In the genomic region with DNA sequence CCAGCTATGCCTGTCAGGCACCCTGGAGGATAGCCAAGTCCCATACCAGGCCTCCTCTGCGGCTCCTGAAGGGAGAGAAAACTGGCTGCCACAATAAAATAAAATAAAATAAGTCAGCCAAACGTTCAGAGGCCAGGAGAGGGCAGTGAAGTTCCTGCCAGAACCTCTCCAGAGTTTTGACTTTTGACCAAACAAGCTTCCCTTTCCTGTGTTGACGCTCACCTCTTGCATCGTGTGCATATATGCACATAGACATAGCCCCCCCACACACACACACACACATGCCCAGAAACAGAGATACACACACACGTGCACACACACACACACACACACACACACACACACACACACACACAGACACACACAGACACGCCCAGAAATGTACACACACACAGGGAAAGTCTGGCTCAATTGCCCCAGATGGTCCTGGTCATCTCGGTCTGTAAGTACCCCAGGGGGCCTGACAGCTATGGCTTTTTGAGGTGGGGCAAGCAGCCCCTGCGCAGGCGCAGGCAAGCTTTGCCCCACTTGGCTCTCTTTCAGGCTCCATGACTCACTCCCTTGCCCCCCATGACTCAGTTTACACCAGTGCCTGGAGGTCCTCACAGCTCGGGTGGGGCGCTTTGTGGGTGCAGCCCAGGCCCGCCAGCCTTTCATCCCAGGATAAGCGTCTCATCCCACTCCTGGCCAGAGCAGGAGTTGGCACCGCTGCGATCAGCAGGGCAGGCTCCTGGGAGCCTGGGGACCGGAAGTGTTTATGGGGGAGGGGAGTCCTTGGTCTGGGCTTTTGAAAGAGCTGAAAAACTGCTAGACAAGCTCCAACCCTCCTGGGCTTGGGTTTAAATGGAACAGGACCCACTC, we compare ENCODE assay signal across 8 mouse cellular contexts. TPM values are rescaled to one million over a fixed set of nuclear protein-coding genes. Genes with fewer than 3 reads are reported as not detected.
A peak's percentile ranks its signal among the peaks of the same experiment; 100 is the strongest.
DNase-seq lines count a peak whose midpoint lies in the region; ATAC-seq and TF ChIP-seq lines count a peak whose summit lies in the region.

No protein-coding gene starts in this region.

- peak overlapping the region; percentile 21 for H3K27ac ChIP-seq in bone marrow macrophage, adult 2 months (ENCODE audit: insufficient read depth, low read depth, low read length)
- peak overlapping the region; percentile 6; the same call in 1 of the 2 replicates for H3K27ac ChIP-seq in forebrain, embryonic 15.5 days (replicated peaks)
- peak overlapping the region; percentile 64; the same call in 1 of the 2 replicates for H3K27ac ChIP-seq in liver, embryonic 15.5 days (replicated peaks)
- H3K27ac ChIP-seq in neural tube, embryonic 11.5 days (ENCODE audit: low read depth, low read length): no peak overlapping the region

- ATAC-seq in forebrain, embryonic 15.5 days (replicated peaks): no peak
- peak; percentile 45 for ATAC-seq in liver, embryonic 15.5 days (ENCODE audit: insufficient read depth)
- no peak for ATAC-seq in neural tube, embryonic 11.5 days (ENCODE audit: insufficient read depth, low FRiP score, low TSS enrichment)

- H3K9ac ChIP-seq in forebrain, embryonic 15.5 days (replicated peaks): no peak overlapping the region
- H3K9ac ChIP-seq in liver, embryonic 15.5 days: peak overlapping the region; percentile 46; the same call in 1 of the 2 replicates
- H3K9ac ChIP-seq in neural tube, embryonic 11.5 days (ENCODE audit: low read length): peak overlapping the region; percentile 26

- peaks cover 23% of the 10 kb centered on the region for H3K4me1 ChIP-seq in bone marrow macrophage, adult 2 months (ENCODE audit: control insufficient read depth, insufficient read depth, low read length)
- peaks cover 5% of the 10 kb centered on the region for H3K4me1 ChIP-seq in forebrain, embryonic 15.5 days
- H3K4me1 ChIP-seq in liver, embryonic 15.5 days (replicated peaks): peaks cover 17% of the 10 kb centered on the region
- no peaks in the 10 kb centered on the region; the same call in 1 of the 2 replicates for H3K4me1 ChIP-seq in neural tube, embryonic 11.5 days (ENCODE audit: control insufficient read depth, insufficient read depth, low read length)

- peak; percentile 40; the same call in 1 of the 2 replicates for TF ChIP-seq CTCF in bone marrow macrophage, adult 2 months (IDR thresholded peaks at IDR 0.05; ENCODE audit: low read depth, low read length)

- H3K4me3 ChIP-seq in bone marrow macrophage, adult 2 months (ENCODE audit: insufficient read depth, low read length): peak overlapping the region; percentile 59
- peak overlapping the region; percentile 9; the same call in 1 of the 2 replicates for H3K4me3 ChIP-seq in forebrain, embryonic 15.5 days
- peak overlapping the region; percentile 51 for H3K4me3 ChIP-seq in liver, embryonic 15.5 days (replicated peaks)
- peak overlapping the region; percentile 15; the same call in 1 of the 2 replicates for H3K4me3 ChIP-seq in neural tube, embryonic 11.5 days (ENCODE audit: low read depth, low read length)

- H3K36me3 ChIP-seq in forebrain, embryonic 15.5 days: no peaks in the 10 kb centered on the region
- H3K36me3 ChIP-seq in liver, embryonic 15.5 days (replicated peaks): no peaks in the 10 kb centered on the region
- no peaks in the 10 kb centered on the region for H3K36me3 ChIP-seq in neural tube, embryonic 11.5 days (ENCODE audit: control insufficient read depth, insufficient read depth, low read length)

- 0 out of 2 replicates have a peak, but pooled peaks cover 3% of the 10 kb centered on the region for H3K27me3 ChIP-seq in forebrain, embryonic 15.5 days
- H3K27me3 ChIP-seq in liver, embryonic 15.5 days: peaks cover 18% of the 10 kb centered on the region
- H3K27me3 ChIP-seq in neural tube, embryonic 11.5 days (ENCODE audit: control insufficient read depth, insufficient read depth, low read length): no peaks in the 10 kb centered on the region

- no peak for TF ChIP-seq POLR2A in bone marrow macrophage, adult 2 months (IDR thresholded peaks at IDR 0.05; ENCODE audit: borderline replicate concordance, low read depth, low read length)

- 14% methylated on average over 16 of the region's 16 CpGs for WGBS in forebrain, embryonic 15.5 days
- 5% methylated on average over 16 of the region's 16 CpGs for WGBS in liver, embryonic 15.5 days (ENCODE audit: insufficient replicate concordance)
- WGBS in neural tube, embryonic 11.5 days: 13% methylated on average over 16 of the region's 16 CpGs

- H3K4me2 ChIP-seq in forebrain, embryonic 15.5 days (replicated peaks): peak overlapping the region; percentile 40
- H3K4me2 ChIP-seq in liver, embryonic 15.5 days: peak overlapping the region; percentile 81
- peak overlapping the region; percentile 33 for H3K4me2 ChIP-seq in neural tube, embryonic 11.5 days (ENCODE audit: low read depth)

- H3K9me3 ChIP-seq in forebrain, embryonic 15.5 days: no peaks in the 10 kb centered on the region
- no peaks in the 10 kb centered on the region for H3K9me3 ChIP-seq in liver, embryonic 15.5 days (replicated peaks)
- H3K9me3 ChIP-seq in neural tube, embryonic 11.5 days (ENCODE audit: control insufficient read depth, low read length): no peaks in the 10 kb centered on the region

- peak; percentile 66 to 87 for DNase-seq in adrenal gland, adult (ENCODE audit: inconsistent age in 2 of 2, low spot score in 1 of 2)
- DNase-seq in adrenal gland, adult 18-20 months (ENCODE audit: low spot score in 2 of 2): no peak
- DNase-seq in induced T-regulatory cell, adult 2 months (ENCODE audit: low read depth): peak; percentile 80
- DNase-seq in neural tube, embryonic 11.5 days (ENCODE audit: low spot score): peak; percentile 47
- DNase-seq in right cerebral cortex, postnatal 4 days: no peak

RNA-seq across cellular contexts. Expression of a gene that starts 8.3 kb away (rescaled TPM):
- total RNA-seq in adrenal gland, adult 18-20 months (2021): 10 to 100 TPM; 46.5 to 47.2 TPM
- 47.5 and 53.7 TPM in 2 replicates for polyA plus RNA-seq in bone marrow macrophage, adult 2 months (2012; ENCODE audit: insufficient read depth, insufficient read length, missing spikeins)
- polyA plus RNA-seq in forebrain, embryonic 15.5 days (2015; fragmentation: Nextera tagmentation; extraction: Ambion mirVana): 66.5 TPM in 2 replicates
- 17.6 and 19.8 TPM in 2 replicates for polyA plus RNA-seq in liver, embryonic 15.5 days (2015; fragmentation: Nextera tagmentation; extraction: Ambion mirVana)
- polyA plus RNA-seq in neural tube, embryonic 11.5 days (2014; fragmentation: Nextera tagmentation; extraction: Ambion mirVana): 39.9 and 43.0 TPM in 2 replicates

RNA-seq across cellular contexts. Expression of a gene that starts 8.4 kb away (rescaled TPM):
- 100 to 1,000 TPM; 266 to 283 TPM for total RNA-seq in adrenal gland, adult 18-20 months (2021)
- polyA plus RNA-seq in bone marrow macrophage, adult 2 months (2012; ENCODE audit: insufficient read depth, insufficient read length, missing spikeins): 160 and 167 TPM in 2 replicates
- 306 and 315 TPM in 2 replicates for polyA plus RNA-seq in forebrain, embryonic 15.5 days (2015; fragmentation: Nextera tagmentation; extraction: Ambion mirVana)
- polyA plus RNA-seq in liver, embryonic 15.5 days (2015; fragmentation: Nextera tagmentation; extraction: Ambion mirVana): 61.1 and 64.6 TPM in 2 replicates
- polyA plus RNA-seq in neural tube, embryonic 11.5 days (2014; fragmentation: Nextera tagmentation; extraction: Ambion mirVana): 197 and 205 TPM in 2 replicates

RNA-seq across cellular contexts. Expression of a gene that starts 14.1 kb away (rescaled TPM):
- 1 to 10 TPM; 1.1 to 4.9 TPM for total RNA-seq in adrenal gland, adult 18-20 months (2021)
- polyA plus RNA-seq in bone marrow macrophage, adult 2 months (2012; ENCODE audit: insufficient read depth, insufficient read length, missing spikeins): 0.50 and 1.6 TPM in 2 replicates
- not detected in 2 replicates for polyA plus RNA-seq in forebrain, embryonic 15.5 days (2015; fragmentation: Nextera tagmentation; extraction: Ambion mirVana)
- polyA plus RNA-seq in liver, embryonic 15.5 days (2015; fragmentation: Nextera tagmentation; extraction: Ambion mirVana): not detected in 2 replicates
- not detected in 2 replicates for polyA plus RNA-seq in neural tube, embryonic 11.5 days (2014; fragmentation: Nextera tagmentation; extraction: Ambion mirVana)

RNA-seq across cellular contexts. Expression of a gene that starts 24.5 kb away (rescaled TPM):
- total RNA-seq in adrenal gland, adult 18-20 months (2021): 1 to 10 TPM; 6.4 TPM
- 3.6 and 4.2 TPM in 2 replicates for polyA plus RNA-seq in bone marrow macrophage, adult 2 months (2012; ENCODE audit: insufficient read depth, insufficient read length, missing spikeins)
- 10.7 and 11.4 TPM in 2 replicates for polyA plus RNA-seq in forebrain, embryonic 15.5 days (2015; fragmentation: Nextera tagmentation; extraction: Ambion mirVana)
- 1.6 TPM in 2 replicates for polyA plus RNA-seq in liver, embryonic 15.5 days (2015; fragmentation: Nextera tagmentation; extraction: Ambion mirVana)
- polyA plus RNA-seq in neural tube, embryonic 11.5 days (2014; fragmentation: Nextera tagmentation; extraction: Ambion mirVana): 7.9 and 8.3 TPM in 2 replicates

RNA-seq across cellular contexts. Expression of a gene that starts 27.2 kb away (rescaled TPM):
- total RNA-seq in adrenal gland, adult 18-20 months (2021): 10 to 100 TPM; 75.0 to 82.0 TPM
- polyA plus RNA-seq in bone marrow macrophage, adult 2 months (2012; ENCODE audit: insufficient read depth, insufficient read length, missing spikeins): 69.7 and 70.6 TPM in 2 replicates
- 160 and 184 TPM in 2 replicates for polyA plus RNA-seq in forebrain, embryonic 15.5 days (2015; fragmentation: Nextera tagmentation; extraction: Ambion mirVana)
- polyA plus RNA-seq in liver, embryonic 15.5 days (2015; fragmentation: Nextera tagmentation; extraction: Ambion mirVana): 25.3 and 28.6 TPM in 2 replicates
- 110 and 119 TPM in 2 replicates for polyA plus RNA-seq in neural tube, embryonic 11.5 days (2014; fragmentation: Nextera tagmentation; extraction: Ambion mirVana)

Comparison
In these comparisons a context has a peak if more than half of its experiments do, and no peak if none do; other contexts are left out.
1. DNase-seq: peak in adrenal gland, adult (2 of 2), induced T-regulatory cell, adult 2 months (single experiment) and neural tube, embryonic 11.5 days (single experiment); none in adrenal gland, adult 18-20 months (0 of 2) and right cerebral cortex, postnatal 4 days (single experiment).
2. H3K4me3 ChIP-seq: peak in every context shown above with its lines; median percentile 59 in bone marrow macrophage, adult 2 months; 51 in liver, embryonic 15.5 days; 15 in neural tube, embryonic 11.5 days; 9 in forebrain, embryonic 15.5 days.
3. Peak in every context shown above with its lines, with median percentiles within 50 percentile points of each other: H3K4me2 ChIP-seq.